Mouse (Mus musculus): ENCODE data around the gene Usp36. TPM values are rescaled to one million over a fixed set of nuclear protein-coding genes. Genes with fewer than 3 reads are reported as not detected.

Usp36 gene
- polyA plus RNA-seq, 1 experiment from 2014 or later: 16.0 TPM

DNA sequence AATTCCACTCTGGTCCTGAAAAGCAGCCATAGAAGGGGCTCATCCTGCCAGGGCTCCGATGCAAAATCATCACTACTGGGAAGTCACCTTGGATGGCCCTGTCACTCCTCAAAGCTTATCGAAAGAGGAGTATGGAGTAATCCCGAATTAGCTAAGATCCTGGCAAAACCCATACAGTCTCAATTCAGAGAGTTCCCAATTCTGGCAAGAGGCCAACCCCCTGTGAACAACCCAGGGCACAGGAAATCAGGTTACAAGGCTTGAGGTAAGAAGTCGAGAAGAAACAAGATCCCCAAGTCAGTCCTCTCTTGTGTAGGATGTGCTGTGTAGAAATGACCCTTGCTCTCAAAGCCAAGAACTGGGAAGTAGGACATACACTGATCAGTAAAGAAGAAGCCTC is 47.5 kb downstream of the Usp36 start:
- WGBS: 78% methylated on average over 4 of the region's 4 CpGs
- H3K9ac ChIP-seq: no peak overlapping the region
- no peaks in the 10 kb centered on the region for H3K9me3 ChIP-seq
- H3K27ac ChIP-seq: no peak overlapping the region
- ATAC-seq (ENCODE audit: low FRiP score): no peak
- H3K36me3 ChIP-seq: no peaks in the 10 kb centered on the region
- no peak overlapping the region for H3K4me2 ChIP-seq
- H3K27me3 ChIP-seq: no peaks in the 10 kb centered on the region
- H3K4me1 ChIP-seq (replicated peaks): peaks cover 47% of the 10 kb centered on the region
- no peak overlapping the region for H3K4me3 ChIP-seq

DNA sequence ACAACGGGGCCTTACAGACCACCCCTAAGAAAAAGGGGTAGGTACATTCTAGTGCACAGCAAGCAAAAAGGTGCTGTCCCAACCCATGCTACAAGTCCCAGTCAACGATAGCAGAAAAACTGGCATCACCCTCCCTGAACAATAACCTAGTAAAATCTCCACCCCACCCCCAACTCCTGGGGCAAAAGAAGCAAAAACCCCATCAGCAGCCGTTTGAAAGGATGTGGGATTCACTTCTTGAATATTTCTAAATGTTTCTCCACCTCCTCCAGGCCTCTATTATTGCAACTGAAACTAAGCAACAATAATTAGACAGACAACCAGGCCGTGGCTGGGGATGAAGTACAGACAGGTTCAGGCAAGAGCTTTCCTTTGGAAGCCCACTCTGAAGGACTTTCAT is 49.7 kb downstream of the Usp36 start:
- H3K4me3 ChIP-seq: no peak overlapping the region
- WGBS: 77% methylated on average over 4 of the region's 4 CpGs
- H3K27ac ChIP-seq: no peak overlapping the region
- H3K4me1 ChIP-seq (replicated peaks): peaks cover 41% of the 10 kb centered on the region
- H3K36me3 ChIP-seq: no peaks in the 10 kb centered on the region
- H3K4me2 ChIP-seq: no peak overlapping the region
- no peak for ATAC-seq (ENCODE audit: low FRiP score)
- H3K9me3 ChIP-seq: no peaks in the 10 kb centered on the region
- no peak overlapping the region for H3K9ac ChIP-seq
- H3K27me3 ChIP-seq: no peaks in the 10 kb centered on the region

DNA sequence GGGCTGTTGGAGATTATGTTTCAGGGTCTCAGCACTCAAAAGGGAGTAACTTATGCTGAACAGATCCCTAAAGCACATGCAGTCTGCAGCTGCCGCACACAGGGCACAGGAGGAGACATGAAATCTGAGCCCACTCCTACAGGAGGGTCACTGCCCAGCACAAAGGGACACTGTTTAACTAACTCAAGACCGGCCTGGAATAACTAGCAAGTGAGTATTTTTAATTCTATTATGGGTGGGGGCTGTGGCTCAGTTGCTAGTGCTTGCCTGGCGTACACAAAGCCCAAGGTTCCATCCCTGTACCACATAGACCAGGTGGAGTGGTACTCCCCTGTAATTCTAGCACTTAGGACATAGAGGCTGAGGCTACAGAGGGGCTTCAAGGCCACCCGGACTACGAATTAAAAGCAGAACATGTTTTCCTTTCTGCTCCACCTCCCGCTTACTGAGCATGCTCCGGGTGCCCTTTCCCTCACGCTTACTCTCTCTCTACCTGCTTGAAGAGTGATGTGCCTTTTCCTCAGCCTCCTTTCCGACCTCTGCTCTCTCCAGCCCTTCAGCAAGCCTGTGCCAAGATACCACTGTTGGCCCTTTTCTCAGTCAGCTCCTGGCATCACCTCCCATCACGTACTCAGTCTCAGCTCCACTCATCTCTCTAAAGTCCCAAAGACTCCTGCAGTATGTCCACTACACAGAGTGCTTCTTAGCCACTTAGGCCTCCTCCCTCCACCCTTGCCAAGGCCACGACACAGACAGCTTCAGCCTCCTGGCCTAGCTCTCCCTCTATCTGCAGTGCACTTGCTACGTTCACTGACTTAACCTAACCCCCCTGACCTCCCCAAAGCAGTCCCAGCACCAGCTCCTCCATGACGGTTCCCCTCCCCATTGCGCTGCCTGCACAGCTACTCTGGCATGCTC is 50.5 kb downstream of the Usp36 start:
- Histone ChIP-seq H3K9ac (peak overlapping the region; percentile 39; the same call in 1 of the 2 replicates), H3K4me2 (peak overlapping the region; percentile 8; the same call in 1 of the 2 replicates), H3K27me3 (no peaks in the 10 kb centered on the region), H3K36me3 (no peaks in the 10 kb centered on the region), H3K9me3 (no peaks in the 10 kb centered on the region), H3K4me1 (replicated peaks) (peaks cover 41% of the 10 kb centered on the region), H3K4me3 (no peak overlapping the region), H3K27ac (no peak overlapping the region; the same call in 1 of the 2 replicates)
- 64% methylated on average over 14 of the region's 14 CpGs for WGBS
- no peak for ATAC-seq (ENCODE audit: low FRiP score)

DNA sequence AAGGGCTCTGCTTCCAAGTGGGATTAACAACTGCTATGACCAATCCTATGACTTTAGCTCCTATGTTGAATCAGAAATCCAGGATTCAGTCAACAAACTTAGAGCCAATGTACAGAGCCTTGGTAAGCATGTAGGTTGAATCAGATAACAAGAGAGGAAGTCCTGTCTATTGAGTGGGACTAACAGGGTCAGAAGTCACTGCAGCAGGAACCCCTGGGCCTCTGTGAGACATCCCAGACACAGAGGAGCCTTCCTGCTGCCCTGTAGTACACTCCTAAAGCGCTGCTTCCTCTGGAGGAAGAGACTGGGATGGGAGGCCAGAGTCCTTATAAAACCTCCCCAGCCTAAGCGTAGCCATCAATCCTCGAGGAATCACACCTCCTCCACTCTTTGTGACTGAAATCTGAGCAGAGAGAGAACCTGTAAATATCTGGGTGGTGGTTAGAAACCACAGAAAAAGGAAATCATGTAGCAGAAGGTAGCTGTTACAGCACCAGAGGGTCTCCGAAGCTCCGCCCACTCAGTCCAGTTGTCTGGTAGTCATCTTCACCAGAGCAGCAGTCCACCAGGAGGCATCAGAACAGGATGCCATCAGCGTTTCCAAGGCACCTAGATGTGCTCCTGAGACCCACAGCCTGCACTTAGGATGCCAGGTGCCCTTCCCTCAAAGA is 53.4 kb downstream of the Usp36 start:
- WGBS: 79% methylated on average over 6 of the region's 6 CpGs
- peaks cover 36% of the 10 kb centered on the region for H3K4me1 ChIP-seq (replicated peaks)
- no peak for ATAC-seq (ENCODE audit: low FRiP score)

DNA sequence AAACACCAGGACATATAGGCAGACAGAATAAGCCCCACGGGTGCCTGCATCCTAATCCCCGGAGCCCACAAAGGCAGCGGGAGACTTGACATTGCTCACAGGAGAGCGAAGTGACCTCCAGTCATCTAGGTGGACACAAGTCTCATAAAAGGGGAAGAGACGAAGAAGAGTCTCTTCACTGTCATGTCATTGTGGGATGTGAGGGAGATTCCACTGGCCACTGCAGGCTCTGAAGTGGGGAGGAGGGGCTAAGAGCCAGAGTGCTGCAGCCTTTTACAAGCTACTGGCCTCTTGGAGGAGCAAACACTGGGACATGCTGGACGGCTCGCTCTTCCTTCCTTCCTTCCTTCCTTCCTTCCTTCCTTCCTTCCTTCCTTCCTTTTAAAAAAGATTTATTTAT is 55.1 kb downstream of the Usp36 start:
- ATAC-seq (ENCODE audit: low FRiP score): no peak
- Histone ChIP-seq H3K4me2 (no peak overlapping the region), H3K27ac (peak overlapping the region; percentile 2; the same call in 1 of the 2 replicates), H3K4me3 (no peak overlapping the region), H3K27me3 (no peaks in the 10 kb centered on the region), H3K9ac (no peak overlapping the region), H3K36me3 (no peaks in the 10 kb centered on the region), H3K4me1 (replicated peaks) (peaks cover 28% of the 10 kb centered on the region), H3K9me3 (no peaks in the 10 kb centered on the region)
- 83% methylated on average over 7 of the region's 7 CpGs for WGBS

More for the DNA sequence above, 53.4 kb downstream of the Usp36 start:
- Histone ChIP-seq H3K36me3 (no peaks in the 10 kb centered on the region), H3K27ac (0 out of 2 replicates have a peak overlapping the region, but pooled peaks have one; percentile 18), H3K4me3 (no peak overlapping the region), H3K9ac (no peak overlapping the region), H3K27me3 (no peaks in the 10 kb centered on the region), H3K9me3 (no peaks in the 10 kb centered on the region), H3K4me2 (no peak overlapping the region)

DNA sequence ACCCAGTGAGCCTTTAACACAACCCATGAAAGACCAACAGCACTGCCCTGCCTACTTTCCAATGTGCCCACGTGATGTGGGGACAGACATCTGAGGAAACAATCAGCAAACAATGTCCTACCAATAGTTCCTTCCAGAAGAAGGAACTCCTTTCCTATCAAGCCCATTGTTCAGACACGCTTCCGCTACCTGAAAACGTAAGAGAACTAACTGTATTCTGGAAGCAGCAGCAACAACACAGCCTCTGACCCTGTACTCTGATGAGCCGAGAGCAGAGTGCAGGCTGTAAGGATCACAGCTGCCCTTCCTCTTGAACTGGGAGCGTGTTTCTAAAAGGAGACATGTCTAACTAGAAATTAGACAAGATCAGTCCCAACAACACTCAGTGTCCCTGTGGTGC is 55.5 kb downstream of the Usp36 start:
- no peak for ATAC-seq (ENCODE audit: low FRiP score)
- peaks cover 24% of the 10 kb centered on the region for H3K4me1 ChIP-seq (replicated peaks)
- no peaks in the 10 kb centered on the region for H3K27me3 ChIP-seq
- no peak overlapping the region for H3K4me2 ChIP-seq
- no peak overlapping the region for H3K9ac ChIP-seq
- 89% methylated on average over 6 of the region's 6 CpGs for WGBS
- peak overlapping the region; percentile 2; the same call in 1 of the 2 replicates for H3K27ac ChIP-seq
- no peaks in the 10 kb centered on the region for H3K36me3 ChIP-seq
- H3K4me3 ChIP-seq: no peak overlapping the region
- H3K9me3 ChIP-seq: no peaks in the 10 kb centered on the region

DNA sequence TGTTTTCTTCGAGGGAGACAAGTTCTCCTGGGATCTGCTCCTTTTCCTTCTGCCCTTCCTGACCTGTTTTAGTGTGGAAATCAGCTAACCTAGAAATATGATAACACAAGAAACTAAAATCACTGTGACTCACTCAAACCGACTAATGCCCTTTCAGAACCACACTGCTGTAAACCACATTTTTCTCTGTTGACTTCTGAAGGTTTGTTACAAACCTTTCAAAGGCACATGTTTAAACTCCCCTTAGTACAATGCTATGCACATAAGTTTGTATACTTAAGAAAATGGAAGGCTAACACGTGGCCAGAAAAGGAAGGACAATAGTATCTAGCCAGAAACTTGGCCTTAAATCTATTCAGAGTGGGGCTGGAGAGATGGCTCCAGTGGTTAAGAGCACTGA is 56.1 kb downstream of the Usp36 start:
- Histone ChIP-seq H3K36me3 (no peaks in the 10 kb centered on the region), H3K27me3 (no peaks in the 10 kb centered on the region), H3K27ac (no peak overlapping the region), H3K9me3 (no peaks in the 10 kb centered on the region), H3K9ac (no peak overlapping the region), H3K4me1 (replicated peaks) (peaks cover 20% of the 10 kb centered on the region), H3K4me3 (no peak overlapping the region), H3K4me2 (no peak overlapping the region)
- ATAC-seq (ENCODE audit: low FRiP score): no peak
- WGBS: 84% methylated on average over 3 of the region's 3 CpGs

DNA sequence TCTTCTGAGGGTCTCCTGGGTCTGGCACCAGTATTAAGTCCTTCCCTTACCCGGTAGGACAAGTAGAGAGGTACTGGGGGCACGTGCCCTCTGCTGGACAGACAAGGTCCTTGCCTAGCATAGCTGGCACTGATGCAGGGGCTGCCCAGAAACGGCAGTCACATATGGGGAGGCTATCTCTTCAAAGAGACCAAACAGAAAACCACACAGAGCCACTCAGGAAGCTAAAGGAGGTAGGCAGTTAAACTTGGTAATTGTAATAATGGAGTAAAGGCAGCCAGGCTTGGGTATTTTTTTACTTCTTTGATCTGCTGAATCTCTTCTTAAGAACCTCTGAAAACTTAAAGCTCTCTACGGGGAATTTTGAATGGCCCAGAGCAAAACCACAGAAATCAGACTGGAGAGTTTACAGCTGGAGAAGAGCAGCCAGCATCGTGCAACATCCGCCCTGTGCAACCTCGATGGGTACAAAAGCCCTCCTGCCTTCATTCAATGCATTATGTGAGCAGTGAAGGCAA is 57.7 kb downstream of the Usp36 start:
- peaks cover 16% of the 10 kb centered on the region for H3K4me1 ChIP-seq (replicated peaks)
- no peaks in the 10 kb centered on the region for H3K36me3 ChIP-seq
- WGBS: 48% methylated on average over 7 of the region's 7 CpGs
- no peak overlapping the region for H3K27ac ChIP-seq
- no peak overlapping the region for H3K9ac ChIP-seq
- no peak overlapping the region for H3K4me3 ChIP-seq
- no peaks in the 10 kb centered on the region for H3K27me3 ChIP-seq
- no peak overlapping the region for H3K4me2 ChIP-seq
- no peaks in the 10 kb centered on the region for H3K9me3 ChIP-seq
- no peak for ATAC-seq (ENCODE audit: low FRiP score)

DNA sequence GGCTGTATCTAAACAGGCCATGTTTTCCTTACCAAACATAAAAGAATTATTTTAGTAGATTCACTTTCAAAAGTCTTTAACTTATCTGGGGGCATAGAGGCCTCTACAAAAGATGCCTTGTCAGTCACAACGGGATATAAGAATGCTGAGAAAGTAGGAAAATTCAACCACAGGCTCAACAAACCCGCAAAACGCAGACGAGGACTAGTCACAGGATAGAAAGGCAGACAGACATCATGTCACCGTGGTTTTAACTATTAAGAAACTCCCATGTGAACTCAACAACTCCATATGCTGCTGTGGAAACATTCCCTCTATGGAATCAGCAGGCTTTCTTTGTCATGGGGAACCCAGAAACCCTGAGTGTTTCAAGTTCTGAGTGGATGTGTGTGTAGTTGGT is 60.1 kb downstream of the Usp36 start:
- no peak overlapping the region for H3K4me2 ChIP-seq
- no peaks in the 10 kb centered on the region for H3K36me3 ChIP-seq
- H3K27me3 ChIP-seq: no peaks in the 10 kb centered on the region
- no peak overlapping the region for H3K9ac ChIP-seq
- 92% methylated on average over 5 of the region's 5 CpGs for WGBS
- H3K4me3 ChIP-seq: no peak overlapping the region
- no peaks in the 10 kb centered on the region for H3K9me3 ChIP-seq
- no peak for ATAC-seq (ENCODE audit: low FRiP score)
- no peak overlapping the region for H3K27ac ChIP-seq
- peaks cover 19% of the 10 kb centered on the region; the same call in 1 of the 2 replicates for H3K4me1 ChIP-seq (replicated peaks)

DNA sequence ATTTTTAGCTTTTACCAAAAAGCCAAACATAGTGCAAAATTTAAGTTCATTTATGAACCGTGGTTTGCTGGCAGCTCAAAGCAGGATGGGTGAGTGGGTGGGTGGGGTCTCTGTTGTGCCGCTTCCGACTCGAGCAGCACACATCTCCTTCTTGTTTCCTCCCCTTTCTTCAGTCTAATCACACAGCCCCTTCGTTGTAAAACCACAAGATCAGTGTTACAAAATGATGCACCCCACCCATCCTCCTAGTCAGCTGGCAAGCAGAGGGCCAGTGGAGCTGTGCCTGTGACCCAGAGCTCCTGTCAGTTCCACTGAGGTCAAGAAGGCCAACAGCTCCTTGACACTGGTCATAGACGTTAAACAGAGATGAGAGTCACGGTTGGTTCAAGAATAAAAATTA is 62.4 kb downstream of the Usp36 start:
- no peak overlapping the region for H3K4me2 ChIP-seq
- no peak overlapping the region for H3K9ac ChIP-seq
- WGBS: 81% methylated on average over 7 of the region's 7 CpGs
- no peak for ATAC-seq (ENCODE audit: low FRiP score)
- no peaks in the 10 kb centered on the region for H3K9me3 ChIP-seq
- no peaks in the 10 kb centered on the region for H3K27me3 ChIP-seq
- H3K27ac ChIP-seq: no peak overlapping the region
- no peaks in the 10 kb centered on the region for H3K36me3 ChIP-seq
- H3K4me3 ChIP-seq: no peak overlapping the region
- peaks cover 19% of the 10 kb centered on the region for H3K4me1 ChIP-seq (replicated peaks)

DNA sequence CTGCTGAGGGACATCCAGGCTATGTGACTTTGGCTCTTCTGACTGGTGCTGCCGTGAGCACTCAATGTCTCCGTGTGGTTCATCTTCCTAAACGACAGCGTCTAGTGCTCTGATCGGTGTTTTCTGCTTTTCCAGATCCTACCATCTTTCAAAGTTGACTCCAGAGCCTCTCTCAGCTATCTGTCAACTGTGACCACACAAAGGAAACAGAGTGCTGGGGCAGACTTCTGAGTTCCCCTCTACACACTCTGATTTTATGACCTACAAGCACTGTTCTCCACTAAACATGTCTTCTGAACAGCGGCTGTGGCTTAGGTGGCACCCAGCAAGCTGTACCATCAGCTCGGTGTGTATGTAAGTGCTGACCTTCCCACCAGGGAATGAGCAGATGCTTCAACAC is 63.2 kb downstream of the Usp36 start:
- 87% methylated on average over 7 of the region's 7 CpGs for WGBS
- H3K27me3 ChIP-seq: no peaks in the 10 kb centered on the region
- no peak overlapping the region for H3K4me3 ChIP-seq
- ATAC-seq (ENCODE audit: low FRiP score): no peak
- no peaks in the 10 kb centered on the region for H3K36me3 ChIP-seq
- no peak overlapping the region for H3K27ac ChIP-seq
- H3K9ac ChIP-seq: no peak overlapping the region
- H3K4me1 ChIP-seq (replicated peaks): peaks cover 19% of the 10 kb centered on the region
- H3K4me2 ChIP-seq: no peak overlapping the region
- H3K9me3 ChIP-seq: no peaks in the 10 kb centered on the region

DNA sequence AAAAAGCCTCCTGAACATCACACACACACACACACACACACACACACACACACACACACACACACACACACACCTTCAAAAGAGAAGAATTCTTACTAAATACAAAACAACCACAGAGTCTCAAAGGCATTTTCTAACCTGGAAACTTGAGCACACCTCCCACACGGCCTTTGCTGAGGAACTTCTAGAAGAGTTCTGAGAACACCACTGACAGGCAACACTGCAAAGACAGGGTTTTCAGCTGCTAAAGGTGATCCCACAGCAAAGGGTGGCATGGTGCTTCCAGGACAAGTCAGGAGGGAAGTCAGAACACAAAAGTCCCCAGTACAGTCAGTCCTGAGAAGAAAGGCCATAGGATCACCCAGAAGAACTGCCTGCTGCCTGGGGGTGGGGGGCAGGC is 64.2 kb downstream of the Usp36 start:
- peaks cover 19% of the 10 kb centered on the region for H3K4me1 ChIP-seq (replicated peaks)
- H3K4me3 ChIP-seq: no peak overlapping the region
- no peaks in the 10 kb centered on the region for H3K36me3 ChIP-seq
- no peaks in the 10 kb centered on the region for H3K27me3 ChIP-seq
- ATAC-seq (ENCODE audit: low FRiP score): no peak
- H3K27ac ChIP-seq: no peak overlapping the region
- H3K9ac ChIP-seq: no peak overlapping the region
- no peak overlapping the region for H3K4me2 ChIP-seq
- 71% methylated on average over 1 of the region's 1 CpGs for WGBS
- no peaks in the 10 kb centered on the region for H3K9me3 ChIP-seq
